Mouse (Mus musculus) midbrain, postnatal 0 days (tissue): Measurements from ENCODE around the gene Pnpla8. TPM values are rescaled to one million over a fixed set of nuclear protein-coding genes. Genes with fewer than 3 reads are reported as not detected.
"Not testable (repeated sequence)": the region's sequence is repeated elsewhere in the genome, so short reads cannot be mapped to it uniquely, and the experiment has no call there.

Experiments used
- ATAC-seq: fragments of 200-750 bp; cut with Nextera tagmentation; 2 replicates; pipeline ENCODE4 v1.8.0; 2017; ENCODE audit warnings: moderate number of reproducible peaks, mild to moderate bottlenecking, moderate TSS enrichment, moderate library complexity; ENCODE audit not compliant: low FRiP score
- DNase-seq: peaks from one replicate; pipeline ENCODE4 v3.0.0-alpha.2; 2015; ENCODE audit warnings: low spot score
- H3K27ac ChIP-seq: fragments of 300-500 bp; sonication (generic); 2 replicates; pipeline ENCODE4 v1.5.1; 2014; ENCODE audit warnings: low read depth, mild to moderate bottlenecking, low read length, mixed read lengths
- H3K27me3 ChIP-seq: fragments of 300-500 bp; sonication (generic); 2 replicates; pipeline ENCODE4 v1.6.1; 2014; ENCODE audit warnings: low read length, control low read depth, mixed read lengths; ENCODE audit not compliant: insufficient read depth
- H3K36me3 ChIP-seq: fragments of 300-500 bp; sonication (generic); 2 replicates; pipeline ENCODE4 v1.6.1; 2014; ENCODE audit warnings: low read length, control low read depth, mixed read lengths; ENCODE audit not compliant: insufficient read depth
- H3K4me1 ChIP-seq: fragments of 300-500 bp; sonication (generic); 2 replicates; pipeline ENCODE4 v1.6.1; 2014; ENCODE audit warnings: mild to moderate bottlenecking, control low read depth, antibody characterized with exemption, low read length, mixed read lengths; ENCODE audit not compliant: insufficient read depth
- H3K4me2 ChIP-seq: fragments of 300-500 bp; sonication (generic); 2 replicates; pipeline ENCODE4 v1.6.1; 2014; ENCODE audit warnings: low read depth, mild to moderate bottlenecking, low read length, mixed read lengths; ENCODE audit not compliant: poor library complexity, severe bottlenecking
- H3K4me3 ChIP-seq: fragments of 300-500 bp; sonication (generic); 2 replicates; pipeline ENCODE4 v1.5.1; 2014; ENCODE audit warnings: low read depth, mild to moderate bottlenecking, low read length, moderate library complexity
- H3K9ac ChIP-seq: fragments of 300-500 bp; sonication (generic); replicated peaks from 2 replicates; pipeline ENCODE4 v1.6.1; 2014; ENCODE audit warnings: mild to moderate bottlenecking, low read length, moderate library complexity, mixed read lengths; ENCODE audit not compliant: poor library complexity, severe bottlenecking
- H3K9me3 ChIP-seq: fragments of 300-500 bp; sonication (generic); 2 replicates; pipeline ENCODE4 v1.6.1; 2016; ENCODE audit warnings: low read length, control low read depth
- CTCF ChIP-seq: IDR thresholded peaks from 2 replicates; pipeline ENCODE4 v1.5.1; 2016; ENCODE audit warnings: antibody characterized with exemption, mild to moderate bottlenecking
- WGBS: fragments of 180-500 bp; shearing (Covaris S2); extraction: QIAGEN DNeasy Blood & Tissue Kit; methylation state at CpG from one replicate; pipeline ENCODE4 v1.1.7; 2014; 5-methylcytosine and 5-hydroxymethylcytosine counted together
- polyA plus RNA-seq: library from polyadenylated mRNA; unstranded; fragments of >200 nt; fragmentation: Nextera tagmentation; extraction: Ambion mirVana; gene quantifications from 2 replicates; pipeline ENCODE4 v1.2.1, GENCODE M21; 2015
- total RNA-seq: library from RNA; depleted of rRNA; stranded (reverse); fragments of >200 nt; gene quantifications from 2 replicates; pipeline ENCODE4 v1.2.3, GENCODE M21; 2014; rRNA removed

Pnpla8 gene
- total RNA-seq = 75.8 and 110 TPM in 2 replicates
- polyA plus RNA-seq = 125 TPM in 2 replicates

GRCm38 (mm10) chr12:44221070-44221469 is at the start of gene Pnpla8:
Gene Pnpla8 (plus strand): TSS chr12:44221370.
- not testable (repeated sequence) for H3K27ac ChIP-seq, H3K9me3 ChIP-seq, H3K27me3 ChIP-seq, H3K4me1 ChIP-seq, DNase-seq, H3K36me3 ChIP-seq, ATAC-seq
- H3K4me3 ChIP-seq = peak within 1 kb of the TSS; percentile 68
- H3K4me2 ChIP-seq = peak within 1 kb of the TSS; percentile 73
- peak within 1 kb of the TSS; percentile 69 for H3K9ac ChIP-seq
- 95% methylated on average over 2 of the region's 2 CpGs for WGBS

GRCm38 (mm10) chr12:44176331-44177037 is 44.7 kb upstream of the Pnpla8 start:
- Histone ChIP-seq H3K4me2 (peak overlapping the region; percentile 9; the same call in 1 of the 2 replicates), H3K4me3 (no peak overlapping the region), H3K4me1 (peaks cover 3% of the 10 kb centered on the region), H3K27me3 (no peaks in the 10 kb centered on the region), H3K27ac (peak overlapping the region; percentile 6; the same call in 1 of the 2 replicates), H3K9me3 (no peaks in the 10 kb centered on the region), H3K9ac (no peak overlapping the region; the same call in 1 of the 2 replicates), H3K36me3 (no peaks in the 10 kb centered on the region)
- 35% methylated on average over 10 of the region's 10 CpGs for WGBS
- ATAC-seq = no peak; the same call in 1 of the 2 replicates
- no peak for DNase-seq
- no peak for TF ChIP-seq CTCF

GRCm38 (mm10) chr12:44177038-44177355 is 44.2 kb upstream of the Pnpla8 start:
- Histone ChIP-seq H3K27ac (0 out of 2 replicates have a peak overlapping the region, but pooled peaks have one; percentile 6), H3K36me3 (no peaks in the 10 kb centered on the region), H3K9ac (no peak overlapping the region; the same call in 1 of the 2 replicates), H3K4me2 (no peak overlapping the region), H3K4me3 (no peak overlapping the region), H3K4me1 (peaks cover 3% of the 10 kb centered on the region), H3K9me3 (no peaks in the 10 kb centered on the region), H3K27me3 (no peaks in the 10 kb centered on the region)
- TF ChIP-seq CTCF = no peak
- no peak for ATAC-seq
- WGBS = 16% methylated on average over 2 of the region's 2 CpGs
- peak; percentile 35 for DNase-seq

- 39% methylated on average over 9 of the region's 9 CpGs for WGBS
- ATAC-seq = peak; percentile 83
- Histone ChIP-seq H3K9ac (no peak overlapping the region), H3K27ac (no peak overlapping the region), H3K4me2 (peak overlapping the region; percentile 27), H3K36me3 (no peaks in the 10 kb centered on the region), H3K27me3 (no peaks in the 10 kb centered on the region), H3K4me3 (no peak overlapping the region), H3K4me1 (peaks cover 1% of the 10 kb centered on the region), H3K9me3 (no peaks in the 10 kb centered on the region)
- DNase-seq = peak; percentile 91
- peak; percentile 93 for TF ChIP-seq CTCF
Observed at GRCm38 (mm10) chr12:44181081-44181982, 39.8 kb upstream of the Pnpla8 start.

- no peak overlapping the region for H3K4me3 ChIP-seq
- no peaks in the 10 kb centered on the region for H3K4me1 ChIP-seq
- ATAC-seq (no peak), DNase-seq (no peak)
- no peaks in the 10 kb centered on the region for H3K9me3 ChIP-seq
- no peaks in the 10 kb centered on the region for H3K27me3 ChIP-seq
- no peak overlapping the region for H3K9ac ChIP-seq
- WGBS = 70% methylated on average over 4 of the region's 4 CpGs
- no peak for TF ChIP-seq CTCF
- H3K36me3 ChIP-seq = no peaks in the 10 kb centered on the region
- no peak overlapping the region for H3K4me2 ChIP-seq
- H3K27ac ChIP-seq = no peak overlapping the region
Observed at GRCm38 (mm10) chr12:44197873-44198525, 23.2 kb upstream of the Pnpla8 start.
